Mouse (Mus musculus): ENCODE results near the gene Ppfia4. TPM values are rescaled to one million over a fixed set of nuclear protein-coding genes. Genes with fewer than 3 reads are reported as not detected.
A peak's percentile ranks its signal among the peaks of the same experiment; 100 is the strongest.

Gene Ppfia4
- total RNA-seq (2021), result 1 to 10 TPM; 4.3 to 6.7 TPM
- long read RNA-seq, experiment 1, partial matches to known transcripts, result 3 of 9 reads
- long read RNA-seq, experiment 1, other reads (novel, unspliced or antisense), result 6 of 9 reads
- long read RNA-seq, experiment 2, partial matches to known transcripts, result 3 of 10 reads
- long read RNA-seq, experiment 2, other reads (novel, unspliced or antisense), result 7 of 10 reads

- DNase-seq, result peak; percentile 75
- intact Hi-C loops (cut with DNase I; ENCODE audit: low total_unique reads), result no loop called here
Measured at GRCm38 (mm10) chr1:134332770-134333271, at the start of gene Ppfia4. TSS of gene Ppfia4 (minus strand) at chr1:134332928.

- intact Hi-C loops (cut with DNase I; ENCODE audit: low total_unique reads), result no loop called here
- DNase-seq, result no peak
Measured at GRCm38 (mm10) chr1:134381795-134382625, 49.3 kb upstream of the Ppfia4 start.

GRCm38 (mm10) chr1:134381051-134381450 lies 48.3 kb upstream of the Ppfia4 start:
- intact Hi-C loops (cut with DNase I; ENCODE audit: low total_unique reads), result no loop called here
- DNase-seq, result no peak

GRCm38 (mm10) chr1:134374124-134374523 lies 41.4 kb upstream of the Ppfia4 start:
- intact Hi-C loops (cut with DNase I; ENCODE audit: low total_unique reads), result no loop called here
- no peak for DNase-seq

- intact Hi-C loops (cut with DNase I; ENCODE audit: low total_unique reads), result loop anchor here (10.0 kb wide), 1 partner anchor 86 kb away; the partner anchor contains the start of gene Klhl12
- peak; percentile 52 for DNase-seq
Measured at GRCm38 (mm10) chr1:134368777-134369337, 36.1 kb upstream of the Ppfia4 start.

GRCm38 (mm10) chr1:134365491-134365890 lies 32.8 kb upstream of the Ppfia4 start:
- intact Hi-C loops (cut with DNase I; ENCODE audit: low total_unique reads), result loop anchor here (10.0 kb wide), 1 partner anchor 89 kb away; the partner anchor contains the start of gene Klhl12

GRCm38 (mm10) chr1:134363194-134363593 lies 30.5 kb upstream of the Ppfia4 start:
- no peak for DNase-seq
- intact Hi-C loops (cut with DNase I; ENCODE audit: low total_unique reads), result loop anchor here (10.0 kb wide), 1 partner anchor 92 kb away; the partner anchor contains the start of gene Klhl12

More at GRCm38 (mm10) chr1:134365491-134365890, 32.8 kb upstream of the Ppfia4 start:
- DNase-seq, result no peak

- intact Hi-C loops (cut with DNase I; ENCODE audit: low total_unique reads), result loop anchor here (10.0 kb wide), 1 partner anchor 93 kb away; the partner anchor contains the start of gene Klhl12
- DNase-seq, result peak; percentile 98
Measured at GRCm38 (mm10) chr1:134361857-134362212, 29.1 kb upstream of the Ppfia4 start, which contains the start of gene Tmem183a. TSS of gene Tmem183a (minus strand) at chr1:134361979.

GRCm38 (mm10) chr1:134361195-134361856 lies 28.6 kb upstream of the Ppfia4 start:
- intact Hi-C loops (cut with DNase I; ENCODE audit: low total_unique reads), result loop anchor here (10.0 kb wide), 1 partner anchor 93 kb away; the partner anchor contains the start of gene Klhl12
- no peak for DNase-seq

GRCm38 (mm10) chr1:134360656-134361055 lies 27.9 kb upstream of the Ppfia4 start:
- intact Hi-C loops (cut with DNase I; ENCODE audit: low total_unique reads), result loop anchor here (10.0 kb wide), 1 partner anchor 94 kb away; the partner anchor contains the start of gene Klhl12
- no peak for DNase-seq

- intact Hi-C loops (cut with DNase I; ENCODE audit: low total_unique reads), result no loop called here
- no peak for DNase-seq
Measured at GRCm38 (mm10) chr1:134357461-134357860, 24.7 kb upstream of the Ppfia4 start.

- no peak for DNase-seq
- intact Hi-C loops (cut with DNase I; ENCODE audit: low total_unique reads), result no loop called here
Measured at GRCm38 (mm10) chr1:134353326-134353725, 20.6 kb upstream of the Ppfia4 start.

- DNase-seq, result no peak
- intact Hi-C loops (cut with DNase I; ENCODE audit: low total_unique reads), result no loop called here
Measured at GRCm38 (mm10) chr1:134347791-134348190, 15.1 kb upstream of the Ppfia4 start.

- DNase-seq, result no peak
- intact Hi-C loops (cut with DNase I; ENCODE audit: low total_unique reads), result no loop called here
Measured at GRCm38 (mm10) chr1:134345075-134345474, 12.3 kb upstream of the Ppfia4 start.

GRCm38 (mm10) chr1:134344005-134344950 lies 11.6 kb upstream of the Ppfia4 start:
- peak; percentile 80 for DNase-seq
- intact Hi-C loops (cut with DNase I; ENCODE audit: low total_unique reads), result no loop called here

- DNase-seq, result no peak
- intact Hi-C loops (cut with DNase I; ENCODE audit: low total_unique reads), result no loop called here
Measured at GRCm38 (mm10) chr1:134343567-134343966, 10.8 kb upstream of the Ppfia4 start.

- no peak for DNase-seq
- intact Hi-C loops (cut with DNase I; ENCODE audit: low total_unique reads), result no loop called here
Measured at GRCm38 (mm10) chr1:134342781-134343310, 10.1 kb upstream of the Ppfia4 start.

GRCm38 (mm10) chr1:134342278-134342664 lies 9.5 kb upstream of the Ppfia4 start:
- DNase-seq, result no peak
- intact Hi-C loops (cut with DNase I; ENCODE audit: low total_unique reads), result no loop called here
